Mouse (Mus musculus) kidney, adult 2 months (tissue): ENCODE measurements around the gene Tfip11.

Experiments used
- CTCF ChIP-seq: fragments of 200-500 bp; conservative IDR thresholded peaks from 2 replicates; pipeline ENCODE4 v1.5.1; 2011; ENCODE audit warnings: low read depth, mild to moderate bottlenecking, control low read depth, low read length, moderate library complexity, mixed read lengths; ENCODE audit not compliant: insufficient read depth, insufficient read length
- POLR2A ChIP-seq: fragments of 200-500 bp; IDR thresholded peaks from one replicate; pipeline ENCODE4 v1.6.1; 2011; ENCODE audit warnings: low read depth, low read length, control low read depth

- TF ChIP-seq CTCF (no peak), POLR2A (no peak)
These were observed 1.3 kb upstream of the Tfip11 start for GRCm38 (mm10) chr5:112324637-112325545.
